In genomic region chr9:64195554-64195953, GRCm38 (mm10) we compare ENCODE assay signal across 9 mouse cellular contexts. TPM values are rescaled to one million over a fixed set of nuclear protein-coding genes. Genes with fewer than 3 reads are reported as not detected.
DNase-seq lines count a peak whose midpoint lies in the region; ATAC-seq and TF ChIP-seq lines count a peak whose summit lies in the region.
"Had no signal": no experiment of that assay in that cellular context is flagged by ENCODE, and none has a peak within 500 bp of the region (broad histone marks: within the 10 kb centered on the region; RNA-seq: fewer than 3 reads in every experiment).

No protein-coding gene starts in this region.

- H3K4me2 ChIP-seq in midbrain, embryonic 13.5 days (replicated peaks) = no peak overlapping the region
- no peak overlapping the region for H3K4me2 ChIP-seq in midbrain, postnatal 0 days (ENCODE audit: low read depth, low read length, poor library complexity, severe bottlenecking)
- no peak overlapping the region for H3K4me2 ChIP-seq in hindbrain, embryonic 13.5 days

- H3K36me3 ChIP-seq in midbrain, embryonic 13.5 days = peaks cover 27% of the 10 kb centered on the region
- H3K36me3 ChIP-seq in midbrain, postnatal 0 days (ENCODE audit: insufficient read depth, low read length) = peaks cover 24% of the 10 kb centered on the region
- peaks cover 30% of the 10 kb centered on the region for H3K36me3 ChIP-seq in hindbrain, embryonic 13.5 days

- no peaks in the 10 kb centered on the region for H3K27me3 ChIP-seq in midbrain, embryonic 13.5 days
- no peaks in the 10 kb centered on the region for H3K27me3 ChIP-seq in midbrain, postnatal 0 days (ENCODE audit: insufficient read depth, low read length)
- no peaks in the 10 kb centered on the region for H3K27me3 ChIP-seq in hindbrain, embryonic 13.5 days

- no peaks in the 10 kb centered on the region for H3K9me3 ChIP-seq in midbrain, embryonic 13.5 days
- H3K9me3 ChIP-seq in midbrain, postnatal 0 days (ENCODE audit: low read length) = no peaks in the 10 kb centered on the region
- H3K9me3 ChIP-seq in hindbrain, embryonic 13.5 days = no peaks in the 10 kb centered on the region
- H3K9me3 ChIP-seq: limb, embryonic 10.5 days had no signal

- no peak overlapping the region for H3K27ac ChIP-seq in midbrain, embryonic 13.5 days
- H3K27ac ChIP-seq in midbrain, postnatal 0 days (ENCODE audit: low read depth, low read length) = no peak overlapping the region
- no peak overlapping the region for H3K27ac ChIP-seq in hindbrain, embryonic 13.5 days
- H3K27ac ChIP-seq: limb, embryonic 10.5 days had no signal

- TF ChIP-seq CTCF in midbrain, postnatal 0 days (IDR thresholded peaks at IDR 0.05) = no peak

- no peaks in the 10 kb centered on the region for H3K4me1 ChIP-seq in midbrain, embryonic 13.5 days (replicated peaks)
- H3K4me1 ChIP-seq in midbrain, postnatal 0 days (ENCODE audit: insufficient read depth, low read length) = no peaks in the 10 kb centered on the region
- H3K4me1 ChIP-seq in hindbrain, embryonic 13.5 days (replicated peaks) = no peaks in the 10 kb centered on the region
- H3K4me1 ChIP-seq: limb, embryonic 10.5 days had no signal

- ATAC-seq in midbrain, embryonic 13.5 days = no peak
- ATAC-seq in midbrain, postnatal 0 days (ENCODE audit: low FRiP score) = no peak
- ATAC-seq in hindbrain, embryonic 13.5 days (ENCODE audit: low FRiP score) = no peak

- H3K4me3 ChIP-seq in midbrain, embryonic 13.5 days (replicated peaks) = no peak overlapping the region
- H3K4me3 ChIP-seq in midbrain, postnatal 0 days (ENCODE audit: low read depth, low read length) = no peak overlapping the region
- H3K4me3 ChIP-seq in hindbrain, embryonic 13.5 days = no peak overlapping the region
- H3K4me3 ChIP-seq: limb, embryonic 10.5 days had no signal

- WGBS in midbrain, embryonic 13.5 days = 76% methylated on average over 4 of the region's 4 CpGs
- 76% methylated on average over 4 of the region's 4 CpGs for WGBS in midbrain, postnatal 0 days
- WGBS in hindbrain, embryonic 13.5 days = 85% methylated on average over 4 of the region's 4 CpGs

- H3K9ac ChIP-seq in midbrain, embryonic 13.5 days (replicated peaks) = peak overlapping the region; percentile 32; the same call in 1 of the 2 replicates
- no peak overlapping the region for H3K9ac ChIP-seq in midbrain, postnatal 0 days (replicated peaks; ENCODE audit: low read length, poor library complexity, severe bottlenecking)
- H3K9ac ChIP-seq in hindbrain, embryonic 13.5 days = no peak overlapping the region

- DNase-seq in midbrain, postnatal 0 days (ENCODE audit: low spot score) = no peak
- DNase-seq in frontal cortex, postnatal 14 days (ENCODE audit: low spot score in 2 of 2) = peak; percentile 33 to 60
- peak; percentile 59 to 69 for DNase-seq in layer of hippocampus, postnatal 36 days
- DNase-seq in telencephalon, adult 2 months (ENCODE audit: low read depth, low spot score) = peak; percentile 82
- no peak for DNase-seq in spleen, postnatal 36 days (ENCODE audit: low spot score in 2 of 2)
- DNase-seq: lung, adult 2 months had no signal

RNA-seq across cellular contexts. Expression of gene Snapc5, which starts 16.5 kb away (rescaled TPM):
- 39.2 and 44.9 TPM in 2 replicates for polyA plus RNA-seq in midbrain, embryonic 13.5 days (2015; fragmentation: Nextera tagmentation; extraction: Ambion mirVana)
- total RNA-seq in midbrain, postnatal 0 days (2014; rRNA removed) = 6.3 and 7.0 TPM in 2 replicates
- 24.4 and 25.9 TPM in 2 replicates for polyA plus RNA-seq in midbrain, postnatal 0 days (2015; fragmentation: Nextera tagmentation; extraction: Ambion mirVana)
- 10 to 100 TPM; 16.5 to 20.0 TPM for total RNA-seq in layer of hippocampus, postnatal 36 days (2021)
- polyA plus RNA-seq in hindbrain, embryonic 13.5 days (2015; fragmentation: Nextera tagmentation; extraction: Ambion mirVana) = 40.5 and 40.8 TPM in 2 replicates

RNA-seq across cellular contexts. Expression of gene Rpl4, which starts 22.4 kb away (rescaled TPM):
- 668 and 675 TPM in 2 replicates for polyA plus RNA-seq in midbrain, embryonic 13.5 days (2015; fragmentation: Nextera tagmentation; extraction: Ambion mirVana)
- total RNA-seq in midbrain, postnatal 0 days (2014; rRNA removed) = 541 and 706 TPM in 2 replicates
- polyA plus RNA-seq in midbrain, postnatal 0 days (2015; fragmentation: Nextera tagmentation; extraction: Ambion mirVana) = 597 and 607 TPM in 2 replicates
- total RNA-seq in layer of hippocampus, postnatal 36 days (2021) = 100 to 1,000 TPM; 561 to 565 TPM
- 659 and 664 TPM in 2 replicates for polyA plus RNA-seq in hindbrain, embryonic 13.5 days (2015; fragmentation: Nextera tagmentation; extraction: Ambion mirVana)

RNA-seq across cellular contexts. Expression of gene Zwilch, which starts 22.6 kb away (rescaled TPM):
- 9.3 and 10.9 TPM in 2 replicates for polyA plus RNA-seq in midbrain, embryonic 13.5 days (2015; fragmentation: Nextera tagmentation; extraction: Ambion mirVana)
- 7.7 and 12.0 TPM in 2 replicates for total RNA-seq in midbrain, postnatal 0 days (2014; rRNA removed)
- polyA plus RNA-seq in midbrain, postnatal 0 days (2015; fragmentation: Nextera tagmentation; extraction: Ambion mirVana) = 2.0 and 2.5 TPM in 2 replicates
- total RNA-seq in layer of hippocampus, postnatal 36 days (2021) = 1 to 10 TPM; 2.4 to 2.5 TPM
- 6.5 and 7.3 TPM in 2 replicates for polyA plus RNA-seq in hindbrain, embryonic 13.5 days (2015; fragmentation: Nextera tagmentation; extraction: Ambion mirVana)

RNA-seq across cellular contexts. Expression of gene Uchl4, which starts 39.4 kb away (rescaled TPM):
- polyA plus RNA-seq in midbrain, embryonic 13.5 days (2015; fragmentation: Nextera tagmentation; extraction: Ambion mirVana) = 2.8 and 3.7 TPM in 2 replicates
- 0.61 and 0.66 TPM in 2 replicates for total RNA-seq in midbrain, postnatal 0 days (2014; rRNA removed)
- polyA plus RNA-seq in midbrain, postnatal 0 days (2015; fragmentation: Nextera tagmentation; extraction: Ambion mirVana) = 1.2 and 2.4 TPM in 2 replicates
- total RNA-seq in layer of hippocampus, postnatal 36 days (2021) = 1 to 10 TPM; 2.1 to 3.4 TPM
- polyA plus RNA-seq in hindbrain, embryonic 13.5 days (2015; fragmentation: Nextera tagmentation; extraction: Ambion mirVana) = 2.9 and 3.1 TPM in 2 replicates
- polyA plus RNA-seq: lung, adult 2 months had no signal

RNA-seq across cellular contexts. Expression of gene Map2k1, which starts 57.9 kb away (rescaled TPM):
- polyA plus RNA-seq in midbrain, embryonic 13.5 days (2015; fragmentation: Nextera tagmentation; extraction: Ambion mirVana) = 41.6 and 46.6 TPM in 2 replicates
- total RNA-seq in midbrain, postnatal 0 days (2014; rRNA removed) = 86.9 and 87.4 TPM in 2 replicates
- 70.6 and 74.6 TPM in 2 replicates for polyA plus RNA-seq in midbrain, postnatal 0 days (2015; fragmentation: Nextera tagmentation; extraction: Ambion mirVana)
- 100 to 1,000 TPM; 315 to 336 TPM for total RNA-seq in layer of hippocampus, postnatal 36 days (2021)
- polyA plus RNA-seq in hindbrain, embryonic 13.5 days (2015; fragmentation: Nextera tagmentation; extraction: Ambion mirVana) = 51.2 and 52.0 TPM in 2 replicates

Comparison
In these comparisons a context has a peak if more than half of its experiments do, and no peak if none do; other contexts are left out.
1. DNase-seq: peak in frontal cortex, postnatal 14 days (2 of 2), layer of hippocampus, postnatal 36 days (2 of 2) and telencephalon, adult 2 months (single experiment); none in midbrain, postnatal 0 days (single experiment) and spleen, postnatal 36 days (0 of 2).